Mouse (Mus musculus) activated CD4-positive, CD25-positive, alpha-beta regulatory T cell (primary cell): Measurements from ENCODE around the gene Ulk4. TPM values are rescaled to one million over a fixed set of nuclear protein-coding genes. Genes with fewer than 3 reads are reported as not detected.

Experiments
- polyA plus RNA-seq, 2 experiments: library from polyadenylated mRNA; unstranded; fragments of 100-300 nt; shearing (Covaris generic); gene quantifications; one replicate each; pipeline ENCODE4 v1.2.1; 2017

Ulk4 gene
- polyA plus RNA-seq, result 10 to 100 TPM; 14.4 to 14.5 TPM

GRCm38 (mm10) chr9:121277118-121278060 lies at the start of gene Ulk4:
Ulk4 (minus strand) TSS chr9:121277197.

DNA sequence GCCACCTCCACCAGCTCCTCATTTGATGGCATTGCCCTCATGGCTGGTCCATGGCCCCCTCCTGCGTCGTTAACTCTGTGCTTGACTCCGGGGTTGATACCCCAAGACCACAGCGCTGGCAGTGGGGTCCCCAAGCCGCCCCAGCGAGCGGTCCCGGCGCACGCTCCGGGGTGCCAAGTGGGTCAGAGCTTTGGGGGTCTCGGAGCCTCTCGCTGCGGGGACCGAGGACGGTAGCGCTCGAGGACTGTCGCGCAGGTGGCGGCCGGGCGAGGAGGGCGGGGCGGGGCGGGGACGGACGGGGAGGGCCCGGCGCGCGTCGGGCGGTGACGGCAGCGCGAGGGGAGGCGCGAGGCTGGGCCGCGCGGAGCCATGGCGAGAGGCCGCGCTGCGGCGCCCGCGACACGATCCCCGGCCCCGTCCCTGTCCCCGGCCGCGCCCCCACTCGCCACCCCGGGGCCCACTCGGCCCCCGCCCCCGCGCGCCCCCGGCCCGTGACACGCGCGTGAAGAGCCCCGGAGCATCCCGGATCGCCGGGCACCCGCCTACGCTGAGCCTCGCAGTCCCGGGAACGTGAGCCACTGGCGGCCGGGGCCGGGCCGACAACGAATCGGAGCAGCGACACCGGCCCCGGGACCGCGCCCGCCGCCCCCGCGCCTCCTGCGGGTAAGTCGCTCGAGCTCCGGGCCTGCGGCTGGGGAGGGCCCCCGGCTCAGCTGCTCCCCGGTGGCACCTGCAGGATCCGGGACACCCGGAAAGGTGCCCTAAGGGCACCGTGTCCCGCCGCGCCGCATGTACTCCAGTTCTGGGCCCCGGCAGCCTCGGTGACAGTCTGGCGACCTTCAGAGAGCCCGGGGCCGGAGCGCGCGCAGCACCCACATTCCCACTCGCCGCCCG lies 20.4 kb upstream of the Ulk4 start, which contains the start of gene Trak1:
Gene Trak1, plus strand, starts transcription at position 332 of the 894 bp plus-strand sequence.

GRCm38 (mm10) chr9:120929081-120929480 lies 347.9 kb downstream of the Ulk4 start, which contains the start of gene Ctnnb1:
Ctnnb1 (plus strand) TSS chr9:120929216.

Other genes starting within 250 kb of the Ulk4 start
- 10 to 100 TPM; 31.9 to 34.1 TPM for gene Trak1, start 20.3 kb upstream of the Ulk4 start, polyA plus RNA-seq
- gene Cck, start 218.5 kb upstream of the Ulk4 start, polyA plus RNA-seq, result not detected